ENCODE assay signal across 12 mouse cellular contexts in genomic region chr15:103279750-103280149, GRCm38 (mm10). TPM values are rescaled to one million over a fixed set of nuclear protein-coding genes. Genes with fewer than 3 reads are reported as not detected.
DNase-seq lines count a peak whose midpoint lies in the region; TF ChIP-seq lines count a peak whose summit lies in the region.
"Had no signal": no experiment of that assay in that cellular context is flagged by ENCODE, and none has a peak within 500 bp of the region (broad histone marks: within the 10 kb centered on the region; RNA-seq: fewer than 3 reads in every experiment).

No protein-coding gene starts in this region.

- peak; percentile 19; the same call in 1 of the 2 replicates for TF ChIP-seq CTCF in bone marrow, adult 2 months (IDR thresholded peaks at IDR 0.05; ENCODE audit: control insufficient read depth, insufficient read depth, low read length)

- intact Hi-C loops in left cerebral cortex, postnatal 4 days (cut with DNase I) = no loop called here

- no peaks in the 10 kb centered on the region; the same call in 1 of the 2 replicates for H3K4me1 ChIP-seq in bone marrow, adult 2 months (ENCODE audit: control insufficient read depth, insufficient read depth, low read length)

- peak; percentile 49 for DNase-seq in adrenal gland, postnatal 10 days
- no peak for DNase-seq in adrenal gland, adult 18-20 months (ENCODE audit: low spot score in 2 of 2)
- peak; percentile 48 to 71 for DNase-seq in kidney, postnatal 25 days
- DNase-seq in kidney, adult 11 months = no peak
- peak; percentile 26 to 54 for DNase-seq in natural killer cell, adult 2 months (ENCODE audit: low spot score in 2 of 2)
- DNase-seq in left cerebral cortex, postnatal 4 days = no peak
- no peak for DNase-seq in layer of hippocampus, adult 9-11 months

- no peak overlapping the region for H3K4me3 ChIP-seq in bone marrow, adult 2 months (replicated peaks; ENCODE audit: control insufficient read depth, low read depth, low read length)
- H3K4me3 ChIP-seq: embryonic facial prominence, embryonic 13.5 days; hindbrain, embryonic 15.5 days had no signal

- no peak overlapping the region for H3K27ac ChIP-seq in bone marrow, adult 2 months (ENCODE audit: control insufficient read depth, insufficient read depth, low read depth, low read length, poor library complexity)
- H3K27ac ChIP-seq: embryonic facial prominence, embryonic 13.5 days; hindbrain, embryonic 15.5 days had no signal

- 37% methylated on average over 3 of the region's 3 CpGs for WGBS in bone marrow, adult 2 months

- no peak for TF ChIP-seq POLR2A in bone marrow, adult 2 months (IDR thresholded peaks at IDR 0.05; ENCODE audit: borderline replicate concordance, control insufficient read depth, low read depth, low read length)

RNA-seq across cellular contexts. Expression of gene Copz1, which starts 7.2 kb away (rescaled TPM):
- total RNA-seq in adrenal gland, postnatal 10 days (2021) = 100 to 1,000 TPM; 114 TPM
- total RNA-seq in adrenal gland, adult 18-20 months (2021) = 100 to 1,000 TPM; 138 to 150 TPM
- polyA plus RNA-seq in bone marrow, adult 2 months (2011; ENCODE audit: insufficient read depth, insufficient read length, low replicate concordance, missing spikeins) = 146 and 155 TPM in 2 replicates
- 100 to 1,000 TPM; 105 to 107 TPM for total RNA-seq in left cerebral cortex, postnatal 4 days (2021)

RNA-seq across cellular contexts. Expression of gene Nfe2, which starts 21.5 kb away (rescaled TPM):
- total RNA-seq in adrenal gland, postnatal 10 days (2021) = 1 to 10 TPM; 3.2 to 4.3 TPM
- under 1 TPM in 1 of 2 experiments, not detected in 1; 0.67 TPM for total RNA-seq in adrenal gland, adult 18-20 months (2021)
- polyA plus RNA-seq in bone marrow, adult 2 months (2011; ENCODE audit: insufficient read depth, insufficient read length, low replicate concordance, missing spikeins) = 218 and 304 TPM in 2 replicates
- total RNA-seq in left cerebral cortex, postnatal 4 days (2021) = not detected

RNA-seq across cellular contexts. Expression of gene Gpr84, which starts 30.7 kb away (rescaled TPM):
- total RNA-seq in adrenal gland, postnatal 10 days (2021) = not detected
- not detected for total RNA-seq in adrenal gland, adult 18-20 months (2021)
- polyA plus RNA-seq in bone marrow, adult 2 months (2011; ENCODE audit: insufficient read depth, insufficient read length, low replicate concordance, missing spikeins) = 1.5 and 2.3 TPM in 2 replicates
- under 1 TPM; 0.44 to 0.46 TPM for total RNA-seq in left cerebral cortex, postnatal 4 days (2021)
- total RNA-seq: neutrophil, adult 5-6 weeks had no signal
- polyA plus RNA-seq: C2C12 had no signal

RNA-seq across cellular contexts. Expression of gene Hnrnpa1, which starts 39.5 kb away (rescaled TPM):
- 100 to 1,000 TPM; 248 to 299 TPM for total RNA-seq in adrenal gland, postnatal 10 days (2021)
- 100 to 1,000 TPM; 160 to 179 TPM for total RNA-seq in adrenal gland, adult 18-20 months (2021)
- polyA plus RNA-seq in bone marrow, adult 2 months (2011; ENCODE audit: insufficient read depth, insufficient read length, low replicate concordance, missing spikeins) = 406 and 641 TPM in 2 replicates
- total RNA-seq in left cerebral cortex, postnatal 4 days (2021) = 100 to 1,000 TPM; 690 to 711 TPM

RNA-seq across cellular contexts. Expression of gene Cbx5, which starts 40.1 kb away (rescaled TPM):
- 10 to 100 TPM; 66.6 to 85.8 TPM for total RNA-seq in adrenal gland, postnatal 10 days (2021)
- 10 to 100 TPM; 65.0 to 76.3 TPM for total RNA-seq in adrenal gland, adult 18-20 months (2021)
- polyA plus RNA-seq in bone marrow, adult 2 months (2011; ENCODE audit: insufficient read depth, insufficient read length, low replicate concordance, missing spikeins) = 178 and 226 TPM in 2 replicates
- 100 to 1,000 TPM; 219 to 230 TPM for total RNA-seq in left cerebral cortex, postnatal 4 days (2021)

Comparison
In these comparisons a context has a peak if more than half of its experiments do, and no peak if none do; other contexts are left out.
1. DNase-seq: peak in adrenal gland, postnatal 10 days (single experiment), kidney, postnatal 25 days (2 of 2) and natural killer cell, adult 2 months (2 of 2); none in adrenal gland, adult 18-20 months (0 of 2), kidney, adult 11 months (single experiment), left cerebral cortex, postnatal 4 days (single experiment) and layer of hippocampus, adult 9-11 months (single experiment).